Mouse (Mus musculus): ENCODE measurements around the gene Gtf2f2. TPM values are rescaled to one million over a fixed set of nuclear protein-coding genes. Genes with fewer than 3 reads are reported as not detected.

The Gtf2f2 gene
- polyA plus RNA-seq, 1 experiment from 2014 or later, result 29.6 TPM

DNA sequence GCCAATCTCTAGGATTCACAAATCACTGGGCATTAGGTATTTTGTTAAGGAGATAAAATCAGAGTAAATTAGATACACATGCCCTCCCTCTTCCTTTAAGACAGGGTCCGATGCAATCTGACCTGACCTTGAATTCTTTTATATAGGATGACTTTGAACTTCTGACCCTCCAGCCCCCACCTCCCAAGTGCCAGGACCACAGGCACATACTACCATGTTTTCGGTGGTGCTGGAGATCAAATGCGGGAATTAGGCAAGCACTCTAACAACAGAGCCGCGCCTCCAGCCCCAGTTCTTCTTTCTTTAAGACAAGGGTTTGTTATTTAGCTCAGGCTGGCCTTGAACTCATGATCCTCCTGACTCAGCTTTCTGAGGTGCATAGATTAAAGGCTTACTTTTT lies 126.8 kb downstream of the Gtf2f2 start:
- Histone ChIP-seq H3K27me3 (ENCODE audit: control insufficient read depth, insufficient read depth, low read length) (no peaks in the 10 kb centered on the region), H3K4me3 (replicated peaks; ENCODE audit: low read length) (no peak overlapping the region), H3K27ac (ENCODE audit: low read length) (no peak overlapping the region), H3K36me3 (ENCODE audit: control insufficient read depth, insufficient read depth, low read length) (no peaks in the 10 kb centered on the region), H3K4me2 (ENCODE audit: low read depth, low read length) (no peak overlapping the region), H3K9ac (ENCODE audit: low read length) (no peak overlapping the region), H3K4me1 (ENCODE audit: control insufficient read depth, insufficient read depth, low read length) (no peaks in the 10 kb centered on the region), H3K9me3 (replicated peaks; ENCODE audit: control insufficient read depth, low read length) (no peaks in the 10 kb centered on the region)
- no peak for ATAC-seq (ENCODE audit: insufficient read depth, low FRiP score)
- WGBS, result 82% methylated on average over 5 of the region's 5 CpGs

DNA sequence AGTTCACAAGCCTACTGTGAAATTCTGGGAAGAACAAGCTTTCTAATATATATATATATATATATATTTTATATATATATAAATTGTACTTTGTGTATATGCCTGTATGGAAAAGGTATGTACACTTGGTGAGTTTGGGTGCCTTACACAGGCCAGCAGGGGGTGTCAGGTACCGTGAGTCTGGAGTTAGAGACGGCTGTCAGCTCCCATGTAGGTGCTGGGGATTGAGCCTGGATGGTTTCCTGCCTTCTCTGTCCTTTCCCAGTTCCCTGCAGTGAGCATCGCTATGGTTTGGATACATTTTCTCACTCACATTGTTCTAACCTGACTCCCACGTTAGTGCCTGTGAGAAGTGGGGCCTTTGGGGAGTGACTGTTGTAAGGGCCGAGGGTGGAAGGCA lies 127.3 kb downstream of the Gtf2f2 start:
- Histone ChIP-seq H3K36me3 (ENCODE audit: control insufficient read depth, insufficient read depth, low read length) (no peaks in the 10 kb centered on the region), H3K9ac (ENCODE audit: low read length) (no peak overlapping the region), H3K4me2 (ENCODE audit: low read depth, low read length) (no peak overlapping the region), H3K4me3 (replicated peaks; ENCODE audit: low read length) (no peak overlapping the region), H3K9me3 (replicated peaks; ENCODE audit: control insufficient read depth, low read length) (no peaks in the 10 kb centered on the region), H3K27me3 (ENCODE audit: control insufficient read depth, insufficient read depth, low read length) (no peaks in the 10 kb centered on the region), H3K4me1 (ENCODE audit: control insufficient read depth, insufficient read depth, low read length) (no peaks in the 10 kb centered on the region), H3K27ac (ENCODE audit: low read length) (no peak overlapping the region)
- 66% methylated on average over 5 of the region's 5 CpGs for WGBS
- ATAC-seq (ENCODE audit: insufficient read depth, low FRiP score), result no peak

GRCm38 (mm10) chr14:75881856-75882255 lies 128.8 kb downstream of the Gtf2f2 start:
- H3K4me1 ChIP-seq (ENCODE audit: control insufficient read depth, insufficient read depth, low read length), result no peaks in the 10 kb centered on the region
- no peak for ATAC-seq (ENCODE audit: insufficient read depth, low FRiP score)
- no peak overlapping the region for H3K4me3 ChIP-seq (replicated peaks; ENCODE audit: low read length)
- no peaks in the 10 kb centered on the region for H3K9me3 ChIP-seq (replicated peaks; ENCODE audit: control insufficient read depth, low read length)
- WGBS, result 44% methylated on average over 4 of the region's 4 CpGs
- no peaks in the 10 kb centered on the region for H3K27me3 ChIP-seq (ENCODE audit: control insufficient read depth, insufficient read depth, low read length)
- H3K9ac ChIP-seq (ENCODE audit: low read length), result no peak overlapping the region
- no peak overlapping the region for H3K4me2 ChIP-seq (ENCODE audit: low read depth, low read length)
- no peaks in the 10 kb centered on the region for H3K36me3 ChIP-seq (ENCODE audit: control insufficient read depth, insufficient read depth, low read length)
- H3K27ac ChIP-seq (ENCODE audit: low read length), result no peak overlapping the region

DNA sequence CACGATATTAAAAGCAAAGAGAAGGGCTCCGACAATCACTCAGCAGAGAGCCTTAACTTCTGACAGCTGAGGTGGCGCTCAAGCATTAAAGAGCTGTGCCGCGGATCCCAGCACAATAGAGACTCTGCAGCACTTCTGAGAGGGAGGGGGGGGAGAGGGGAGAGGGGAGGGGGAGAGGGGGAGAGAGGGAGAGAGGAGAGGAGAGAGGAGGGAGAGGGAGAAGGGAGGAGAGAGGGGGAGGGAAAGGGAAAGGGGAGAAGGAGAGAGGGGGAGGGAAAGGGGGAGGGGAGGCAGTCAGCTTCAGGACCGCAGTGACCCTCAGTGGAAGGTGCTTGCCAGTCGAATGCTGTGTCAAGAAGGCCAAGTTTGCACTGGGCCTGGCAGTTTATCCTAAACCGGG lies 131.7 kb downstream of the Gtf2f2 start:
- H3K27me3 ChIP-seq (ENCODE audit: control insufficient read depth, insufficient read depth, low read length), result no peaks in the 10 kb centered on the region
- no peak overlapping the region for H3K4me2 ChIP-seq (ENCODE audit: low read depth, low read length)
- no peak overlapping the region; the same call in 1 of the 2 replicates for H3K9ac ChIP-seq (ENCODE audit: low read length)
- H3K4me1 ChIP-seq (ENCODE audit: control insufficient read depth, insufficient read depth, low read length), result 0 out of 2 replicates have a peak, but pooled peaks cover 4% of the 10 kb centered on the region
- no peak overlapping the region for H3K4me3 ChIP-seq (replicated peaks; ENCODE audit: low read length)
- 18% methylated on average over 8 of the region's 8 CpGs for WGBS
- no peaks in the 10 kb centered on the region for H3K36me3 ChIP-seq (ENCODE audit: control insufficient read depth, insufficient read depth, low read length)
- no peaks in the 10 kb centered on the region for H3K9me3 ChIP-seq (replicated peaks; ENCODE audit: control insufficient read depth, low read length)
- no peak overlapping the region for H3K27ac ChIP-seq (ENCODE audit: low read length)
- ATAC-seq (ENCODE audit: insufficient read depth, low FRiP score), result no peak

DNA sequence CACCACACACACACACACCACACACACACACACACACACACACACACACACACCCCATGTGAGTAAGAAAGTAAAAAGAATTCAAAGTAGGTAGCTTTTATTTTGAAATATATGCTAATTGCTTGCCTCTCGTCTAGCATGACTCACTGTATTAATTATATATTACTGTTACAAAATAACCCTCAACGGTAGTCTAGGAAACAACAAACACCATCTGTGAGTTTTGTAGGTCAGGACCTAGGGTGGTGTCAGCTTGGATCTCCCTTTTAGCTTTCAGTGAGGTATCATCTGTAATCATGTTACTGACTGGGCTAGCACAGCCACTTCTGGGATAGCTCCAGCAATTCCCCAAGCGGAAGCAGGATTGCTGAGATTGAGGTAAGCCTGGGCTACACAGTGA lies 133.4 kb downstream of the Gtf2f2 start:
- Histone ChIP-seq H3K27me3 (ENCODE audit: control insufficient read depth, insufficient read depth, low read length) (no peaks in the 10 kb centered on the region), H3K9me3 (replicated peaks; ENCODE audit: control insufficient read depth, low read length) (no peaks in the 10 kb centered on the region), H3K27ac (ENCODE audit: low read length) (no peak overlapping the region), H3K9ac (ENCODE audit: low read length) (no peak overlapping the region), H3K4me1 (ENCODE audit: control insufficient read depth, insufficient read depth, low read length) (0 out of 2 replicates have a peak, but pooled peaks cover 4% of the 10 kb centered on the region), H3K4me3 (replicated peaks; ENCODE audit: low read length) (no peak overlapping the region), H3K4me2 (ENCODE audit: low read depth, low read length) (no peak overlapping the region), H3K36me3 (ENCODE audit: control insufficient read depth, insufficient read depth, low read length) (no peaks in the 10 kb centered on the region)
- no peak for ATAC-seq (ENCODE audit: insufficient read depth, low FRiP score)
- WGBS, result 77% methylated on average over 3 of the region's 3 CpGs

- Histone ChIP-seq H3K9ac (ENCODE audit: low read length) (no peak overlapping the region), H3K9me3 (replicated peaks; ENCODE audit: control insufficient read depth, low read length) (no peaks in the 10 kb centered on the region), H3K4me2 (ENCODE audit: low read depth, low read length) (no peak overlapping the region), H3K36me3 (ENCODE audit: control insufficient read depth, insufficient read depth, low read length) (no peaks in the 10 kb centered on the region), H3K4me3 (replicated peaks; ENCODE audit: low read length) (no peak overlapping the region), H3K4me1 (ENCODE audit: control insufficient read depth, insufficient read depth, low read length) (0 out of 2 replicates have a peak, but pooled peaks cover 4% of the 10 kb centered on the region), H3K27ac (ENCODE audit: low read length) (no peak overlapping the region), H3K27me3 (ENCODE audit: control insufficient read depth, insufficient read depth, low read length) (no peaks in the 10 kb centered on the region)
- ATAC-seq (ENCODE audit: insufficient read depth, low FRiP score), result peak; percentile 45; the same call in 1 of the 2 replicates
- 14% methylated on average over 21 of the region's 21 CpGs for WGBS
Observed at GRCm38 (mm10) chr14:75876320-75877043, 134.2 kb downstream of the Gtf2f2 start.

GRCm38 (mm10) chr14:75873612-75874011 lies 137.1 kb downstream of the Gtf2f2 start:
- H3K9me3 ChIP-seq (replicated peaks; ENCODE audit: control insufficient read depth, low read length), result no peaks in the 10 kb centered on the region

DNA sequence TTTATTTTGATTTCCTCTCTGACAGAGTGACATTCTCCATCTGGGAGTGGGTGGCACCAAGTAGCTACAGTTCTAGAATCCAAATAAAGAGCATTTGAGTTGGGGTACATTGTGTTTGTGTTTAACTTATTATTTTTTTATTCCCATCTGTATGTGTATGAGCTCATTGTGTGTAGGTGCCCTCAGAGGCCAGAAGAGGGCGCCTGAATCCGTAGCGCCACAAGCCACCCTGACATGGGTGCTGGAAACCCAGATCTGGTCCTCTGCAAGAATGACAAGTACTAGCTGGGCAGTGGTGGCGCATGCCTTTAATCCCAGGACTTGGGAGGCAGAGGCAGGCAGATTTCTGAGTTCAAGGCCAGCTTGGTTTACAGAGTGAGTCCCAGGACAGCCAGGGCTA lies 138.9 kb downstream of the Gtf2f2 start:
- WGBS, result 89% methylated on average over 4 of the region's 4 CpGs
- Histone ChIP-seq H3K4me2 (ENCODE audit: low read depth, low read length) (no peak overlapping the region), H3K9me3 (replicated peaks; ENCODE audit: control insufficient read depth, low read length) (no peaks in the 10 kb centered on the region), H3K27me3 (ENCODE audit: control insufficient read depth, insufficient read depth, low read length) (no peaks in the 10 kb centered on the region), H3K9ac (ENCODE audit: low read length) (no peak overlapping the region), H3K27ac (ENCODE audit: low read length) (no peak overlapping the region), H3K4me1 (ENCODE audit: control insufficient read depth, insufficient read depth, low read length) (0 out of 2 replicates have a peak, but pooled peaks cover 4% of the 10 kb centered on the region), H3K36me3 (ENCODE audit: control insufficient read depth, insufficient read depth, low read length) (no peaks in the 10 kb centered on the region), H3K4me3 (replicated peaks; ENCODE audit: low read length) (no peak overlapping the region)
- no peak for ATAC-seq (ENCODE audit: insufficient read depth, low FRiP score)

More at GRCm38 (mm10) chr14:75873612-75874011, 137.1 kb downstream of the Gtf2f2 start:
- 48% methylated on average over 9 of the region's 9 CpGs for WGBS
- Histone ChIP-seq H3K27ac (ENCODE audit: low read length) (no peak overlapping the region), H3K4me2 (ENCODE audit: low read depth, low read length) (no peak overlapping the region), H3K4me1 (ENCODE audit: control insufficient read depth, insufficient read depth, low read length) (0 out of 2 replicates have a peak, but pooled peaks cover 4% of the 10 kb centered on the region), H3K36me3 (ENCODE audit: control insufficient read depth, insufficient read depth, low read length) (no peaks in the 10 kb centered on the region), H3K9ac (ENCODE audit: low read length) (no peak overlapping the region), H3K27me3 (ENCODE audit: control insufficient read depth, insufficient read depth, low read length) (no peaks in the 10 kb centered on the region), H3K4me3 (replicated peaks; ENCODE audit: low read length) (no peak overlapping the region)
- ATAC-seq (ENCODE audit: insufficient read depth, low FRiP score), result no peak

GRCm38 (mm10) chr14:75871111-75871510 lies 139.6 kb downstream of the Gtf2f2 start:
- 0 out of 2 replicates have a peak, but pooled peaks cover 4% of the 10 kb centered on the region for H3K4me1 ChIP-seq (ENCODE audit: control insufficient read depth, insufficient read depth, low read length)
- no peak overlapping the region for H3K4me3 ChIP-seq (replicated peaks; ENCODE audit: low read length)
- H3K36me3 ChIP-seq (ENCODE audit: control insufficient read depth, insufficient read depth, low read length), result no peaks in the 10 kb centered on the region
- H3K27ac ChIP-seq (ENCODE audit: low read length), result no peak overlapping the region
- no peaks in the 10 kb centered on the region for H3K27me3 ChIP-seq (ENCODE audit: control insufficient read depth, insufficient read depth, low read length)
- ATAC-seq (ENCODE audit: insufficient read depth, low FRiP score), result no peak
- no peak overlapping the region for H3K4me2 ChIP-seq (ENCODE audit: low read depth, low read length)
- H3K9me3 ChIP-seq (replicated peaks; ENCODE audit: control insufficient read depth, low read length), result no peaks in the 10 kb centered on the region
- H3K9ac ChIP-seq (ENCODE audit: low read length), result no peak overlapping the region
- WGBS, result 18% methylated on average over 4 of the region's 5 CpGs

Measured in stomach, embryonic 16.5 days (tissue).